8 mouse cellular contexts compared by ENCODE assay signal in the genomic region with DNA sequence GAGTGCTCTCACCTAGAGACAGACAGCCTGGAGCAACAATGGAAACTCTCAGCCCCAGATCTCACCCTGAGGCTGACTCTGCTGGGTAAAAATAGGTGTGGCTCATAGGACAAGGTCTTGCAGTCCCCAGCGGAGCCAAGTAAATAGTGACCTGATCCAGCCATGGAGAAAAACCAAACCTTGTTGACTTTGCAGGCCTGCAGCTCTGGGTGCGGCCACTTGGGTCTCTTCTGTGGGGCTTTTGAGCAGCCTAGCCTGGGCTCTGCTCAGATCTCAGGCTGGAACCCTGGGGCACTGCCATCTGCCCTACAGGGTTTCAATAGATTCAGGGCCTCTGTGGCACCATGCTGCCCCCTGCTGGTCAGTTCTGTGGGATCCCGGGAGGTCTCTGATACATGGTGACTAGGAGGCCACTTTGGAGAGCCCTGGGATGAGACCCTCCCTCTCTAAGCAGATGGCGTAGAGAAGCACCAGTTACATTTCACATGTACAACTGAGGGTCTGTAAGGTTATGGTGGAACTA. TPM values are rescaled to one million over a fixed set of nuclear protein-coding genes. Genes with fewer than 3 reads are reported as not detected.
DNase-seq lines count a peak whose midpoint lies in the region; ATAC-seq and TF ChIP-seq lines count a peak whose summit lies in the region.

No protein-coding gene starts in this region.

- H3K27ac ChIP-seq in forebrain, embryonic 14.5 days (ENCODE audit: low read depth, low read length) = no peak overlapping the region
- H3K27ac ChIP-seq in liver, embryonic 16.5 days (ENCODE audit: low read length) = peak overlapping the region; percentile 66
- H3K27ac ChIP-seq in olfactory bulb, adult 2 months (ENCODE audit: insufficient read depth, low read depth, low read length) = no peak overlapping the region

- no peaks in the 10 kb centered on the region for H3K36me3 ChIP-seq in forebrain, embryonic 14.5 days (ENCODE audit: control insufficient read depth, insufficient read depth, low read length)
- H3K36me3 ChIP-seq in liver, embryonic 16.5 days (ENCODE audit: control insufficient read depth, insufficient read depth) = no peaks in the 10 kb centered on the region

- no peak overlapping the region for H3K4me3 ChIP-seq in forebrain, embryonic 14.5 days (ENCODE audit: low read depth, low read length)
- no peak overlapping the region for H3K4me3 ChIP-seq in liver, embryonic 16.5 days (ENCODE audit: low read depth, low read length)
- H3K4me3 ChIP-seq in olfactory bulb, adult 2 months (ENCODE audit: insufficient read depth, low read depth, low read length) = no peak overlapping the region

- ATAC-seq in cerebellum, adult (ENCODE audit: insufficient number of reproducible peaks, low FRiP score, low TSS enrichment) = peak; percentile 92
- ATAC-seq in forebrain, embryonic 14.5 days = peak; percentile 85
- ATAC-seq in liver, embryonic 16.5 days (ENCODE audit: low read depth) = peak; percentile 83

- no peaks in the 10 kb centered on the region for H3K4me1 ChIP-seq in forebrain, embryonic 14.5 days (ENCODE audit: control insufficient read depth, insufficient read depth, low read length)
- H3K4me1 ChIP-seq in liver, embryonic 16.5 days (ENCODE audit: control insufficient read depth, low read depth, low read length) = peaks cover 3% of the 10 kb centered on the region; the same call in 1 of the 2 replicates
- no peaks in the 10 kb centered on the region for H3K4me1 ChIP-seq in olfactory bulb, adult 2 months (ENCODE audit: control insufficient read depth, insufficient read depth, low read length)

- peak; percentile 62 for TF ChIP-seq CTCF in olfactory bulb, adult 2 months (IDR thresholded peaks at IDR 0.05; ENCODE audit: insufficient read depth, low read depth, low read length)

- no peaks in the 10 kb centered on the region for H3K9me3 ChIP-seq in forebrain, embryonic 14.5 days (replicated peaks; ENCODE audit: control insufficient read depth, low read length)
- H3K9me3 ChIP-seq in liver, embryonic 16.5 days (replicated peaks; ENCODE audit: control insufficient read depth, low read length) = no peaks in the 10 kb centered on the region

- WGBS in forebrain, embryonic 14.5 days = 42% methylated on average over 4 of the region's 4 CpGs
- 31% methylated on average over 4 of the region's 4 CpGs for WGBS in liver, embryonic 16.5 days (ENCODE audit: insufficient replicate concordance)
- WGBS in olfactory bulb, adult 2 months = 43% methylated on average over 4 of the region's 4 CpGs

- no peak overlapping the region for H3K9ac ChIP-seq in forebrain, embryonic 14.5 days (ENCODE audit: low read length)
- H3K9ac ChIP-seq in liver, embryonic 16.5 days (ENCODE audit: low read depth, low read length) = no peak overlapping the region

- no peaks in the 10 kb centered on the region for H3K27me3 ChIP-seq in forebrain, embryonic 14.5 days (replicated peaks; ENCODE audit: control insufficient read depth, insufficient read depth, low read length)
- no peaks in the 10 kb centered on the region for H3K27me3 ChIP-seq in liver, embryonic 16.5 days (ENCODE audit: control insufficient read depth, insufficient read depth, low read depth, low read length)

- TF ChIP-seq POLR2A in olfactory bulb, adult 2 months (IDR thresholded peaks at IDR 0.05; ENCODE audit: insufficient read depth, low read depth, low read length) = no peak

- H3K4me2 ChIP-seq in forebrain, embryonic 14.5 days (ENCODE audit: low read length) = no peak overlapping the region
- no peak overlapping the region for H3K4me2 ChIP-seq in liver, embryonic 16.5 days (ENCODE audit: low read depth, low read length)

- intact Hi-C loops in heart, postnatal 10 days (cut with DNase I) = loop anchor here (1.0 to 10.0 kb wide), 2 partner anchors 65 to 840 kb away; no protein-coding TSS in a partner anchor

- peak; percentile 5 for DNase-seq in CD4-positive helper T cell, adult 2 months (ENCODE audit: low read depth, low spot score)
- DNase-seq in forebrain, embryonic 14.5 days (ENCODE audit: low spot score) = peak; percentile 84
- peak; percentile 89 to 94 for DNase-seq in heart, postnatal 10 days
- peak; percentile 91 to 92 for DNase-seq in kidney, postnatal 4 days
- DNase-seq in thymus, adult 18-20 months = peak; percentile 19 to 28

RNA-seq across cellular contexts. Expression of a gene that starts 28.7 kb away (rescaled TPM):
- 15.8 and 24.1 TPM in 2 replicates for polyA plus RNA-seq in forebrain, embryonic 14.5 days (2014; fragmentation: Nextera tagmentation; extraction: Ambion mirVana)
- total RNA-seq in heart, postnatal 10 days (2021) = 1 to 10 TPM; 1.0 to 2.2 TPM
- polyA plus RNA-seq in liver, embryonic 16.5 days (2015; fragmentation: Nextera tagmentation; extraction: Ambion mirVana) = 35.9 and 48.3 TPM in 2 replicates
- polyA plus RNA-seq in olfactory bulb, adult 2 months (2012; ENCODE audit: insufficient read depth, insufficient read length, low replicate concordance, missing spikeins) = not detected in 2 replicates

RNA-seq across cellular contexts. Expression of a gene that starts 52.6 kb away (rescaled TPM):
- 10.3 and 12.0 TPM in 2 replicates for polyA plus RNA-seq in forebrain, embryonic 14.5 days (2014; fragmentation: Nextera tagmentation; extraction: Ambion mirVana)
- total RNA-seq in heart, postnatal 10 days (2021) = 10 to 100 TPM; 15.6 to 38.7 TPM
- polyA plus RNA-seq in liver, embryonic 16.5 days (2015; fragmentation: Nextera tagmentation; extraction: Ambion mirVana) = 21.7 and 25.8 TPM in 2 replicates
- not detected in 2 replicates for polyA plus RNA-seq in olfactory bulb, adult 2 months (2012; ENCODE audit: insufficient read depth, insufficient read length, low replicate concordance, missing spikeins)

Comparison
In these comparisons a context has a peak if more than half of its experiments do, and no peak if none do; other contexts are left out.
1. DNase-seq: peak in every context shown above with its lines; median percentile 92 in heart, postnatal 10 days; 92 in kidney, postnatal 4 days; 84 in forebrain, embryonic 14.5 days; 24 in thymus, adult 18-20 months; 5 in CD4-positive helper T cell, adult 2 months.
2. RNA of a gene that starts 52.6 kb away (polyA plus RNA-seq): 21.7 to 25.8 TPM in liver, embryonic 16.5 days and 10.3 to 12.0 TPM in forebrain, embryonic 14.5 days; not detected in olfactory bulb, adult 2 months; every median in the first group is over 10 times any median in the second.
3. Peak in every context shown above with its lines, with median percentiles within 50 percentile points of each other: ATAC-seq.